Mouse (Mus musculus): Measurements from ENCODE around the gene Gm3542.
"Not testable (repeated sequence)": the region's sequence is repeated elsewhere in the genome, so short reads cannot be mapped to it uniquely, and the experiment has no call there.

Gene Gm3542

DNA sequence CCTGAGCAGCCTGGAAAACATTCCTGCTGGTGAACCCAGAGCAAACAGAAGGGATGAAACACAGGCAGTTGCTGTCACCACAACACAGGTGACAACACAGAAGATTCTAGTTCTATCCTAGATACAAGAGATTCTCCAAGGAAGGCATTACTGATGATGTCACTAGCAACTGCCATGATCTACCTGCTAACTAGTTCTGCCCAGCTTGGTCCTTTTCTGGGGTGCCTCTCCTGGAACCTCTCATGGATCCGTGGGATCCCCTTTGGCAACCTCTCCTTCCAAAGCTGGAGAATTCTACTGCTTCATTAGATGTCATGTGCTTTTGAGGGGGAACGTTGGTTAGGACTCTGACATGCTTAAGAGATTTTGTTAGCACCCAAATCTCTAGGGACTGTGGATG, at the start of gene Gm3542:
Gene Gm3542, minus strand, starts transcription at position 101 of the 400 bp plus-strand sequence.
- not testable (repeated sequence) for DNase-seq (ENCODE audit: low spot score)

All from left cerebral cortex, adult 11 months (tissue).